Mouse (Mus musculus) ZHBTc4 (cell line): ENCODE data around the gene Dock4.
A peak's percentile ranks its signal among the peaks of the same experiment; 100 is the strongest.

Source experiments
- DNase-seq: peaks from one replicate; pipeline ENCODE4 v3.0.0-alpha.2; 2011; ENCODE audit warnings: low read depth, low spot score

Gene Dock4

DNA sequence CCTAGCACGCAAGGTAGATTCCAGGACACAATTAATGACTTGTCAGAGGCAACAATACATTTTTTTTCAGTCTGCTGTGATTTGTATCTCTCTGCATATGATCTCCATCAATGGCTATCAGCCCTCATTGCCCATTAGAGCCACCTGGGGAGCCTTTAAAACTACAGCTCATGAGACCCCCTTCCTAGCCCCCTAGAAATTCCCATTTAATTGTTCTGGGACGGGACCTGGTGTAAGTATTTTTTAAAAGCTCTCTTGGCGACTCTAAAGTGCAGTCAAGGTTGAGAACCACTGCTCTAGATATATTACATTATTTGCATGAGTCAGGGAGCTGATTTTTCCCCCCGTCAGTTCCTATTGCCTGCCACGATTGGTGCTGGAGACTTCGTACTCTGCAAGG is 200.1 kb downstream of the Dock4 start:
- no peak for DNase-seq

DNA sequence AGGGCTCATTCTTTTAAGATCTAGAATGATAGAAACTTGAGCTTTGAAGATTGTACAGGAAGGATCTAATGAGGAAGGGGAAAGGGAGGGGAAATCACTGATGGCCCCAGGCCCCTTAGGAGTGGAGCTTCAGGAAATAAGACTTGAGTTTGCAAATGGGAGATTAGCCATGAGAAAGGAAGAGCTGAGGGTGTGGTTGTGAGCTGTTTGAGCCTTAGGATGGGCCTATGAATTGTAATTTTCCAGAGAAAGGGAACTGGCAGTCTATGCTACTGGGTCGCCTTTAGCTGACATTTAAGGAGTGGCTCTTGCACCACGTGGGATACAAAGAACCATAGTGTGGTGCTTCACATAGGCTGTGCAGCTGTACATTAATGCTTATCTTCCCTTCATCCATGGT is 208.6 kb downstream of the Dock4 start:
- DNase-seq = peak; percentile 83

DNA sequence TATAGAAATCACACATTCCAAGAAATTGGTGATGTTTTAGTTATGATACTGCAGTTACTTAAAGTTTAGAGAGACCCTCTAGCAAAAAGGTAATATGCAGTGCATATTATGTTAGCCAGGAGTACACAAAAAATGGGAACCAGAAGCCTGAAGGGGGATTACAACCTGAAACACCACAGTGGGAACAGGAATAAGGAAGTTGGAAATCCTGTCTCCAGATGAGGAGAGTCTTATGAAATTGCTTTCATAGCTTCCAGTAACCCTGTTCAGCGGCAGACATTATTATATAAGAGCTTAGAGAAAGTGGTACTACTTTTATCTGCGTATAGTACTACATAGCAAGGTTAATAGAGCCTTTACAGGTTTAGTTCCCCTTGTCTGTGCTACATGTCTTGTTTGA is 210.1 kb downstream of the Dock4 start:
- no peak for DNase-seq

DNA sequence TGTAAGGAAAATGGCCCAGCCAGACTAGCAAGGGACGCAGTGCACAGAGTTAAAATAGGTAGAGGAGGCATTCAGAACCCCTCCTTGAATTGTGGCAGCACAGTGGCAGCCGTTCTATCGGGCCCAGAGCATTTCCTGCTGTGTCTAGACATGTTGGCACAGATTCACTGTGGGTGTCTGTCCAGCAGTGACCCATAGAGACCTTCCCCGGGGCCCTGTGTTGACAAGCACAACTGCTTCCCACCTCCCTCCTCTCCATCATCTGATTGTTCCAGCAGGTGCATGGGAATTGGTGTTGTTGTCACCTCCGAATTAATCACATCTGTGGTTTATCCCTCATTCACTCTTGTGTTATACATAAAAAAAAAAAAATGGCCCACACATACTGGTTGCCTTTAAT is 210.7 kb downstream of the Dock4 start:
- no peak for DNase-seq

DNA sequence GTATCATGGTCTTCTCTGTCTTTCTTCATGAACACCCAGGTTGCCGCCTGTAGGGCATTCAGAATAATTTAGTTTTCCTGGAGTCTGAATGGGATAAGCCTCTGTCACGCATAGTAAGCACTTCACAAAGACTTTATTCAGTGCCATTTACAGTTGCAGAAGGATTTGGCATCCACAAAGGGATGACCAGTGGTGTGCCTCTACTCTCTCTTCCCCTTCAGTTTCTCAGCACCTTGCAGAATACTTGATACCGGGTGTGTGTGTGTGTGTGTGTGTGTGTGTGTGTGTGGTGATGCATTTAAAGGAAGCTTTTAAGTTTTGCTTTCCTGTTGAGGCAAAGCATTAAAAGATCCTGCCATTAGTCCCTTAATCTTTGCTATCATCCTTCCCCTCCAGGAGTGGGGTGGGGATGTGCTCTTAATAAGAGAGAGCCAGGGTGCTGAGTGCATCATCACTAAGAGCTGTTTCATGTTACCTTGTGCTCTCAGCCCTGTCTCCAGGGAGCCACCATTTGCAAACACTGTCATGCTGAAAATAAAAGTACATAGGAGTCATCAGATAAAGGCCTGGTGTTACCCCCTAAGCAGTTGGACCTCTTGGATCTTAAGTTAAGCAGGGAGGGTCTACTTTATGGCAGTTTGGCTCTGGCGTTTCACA is 211.6 kb downstream of the Dock4 start:
- peak; percentile 9 for DNase-seq

DNA sequence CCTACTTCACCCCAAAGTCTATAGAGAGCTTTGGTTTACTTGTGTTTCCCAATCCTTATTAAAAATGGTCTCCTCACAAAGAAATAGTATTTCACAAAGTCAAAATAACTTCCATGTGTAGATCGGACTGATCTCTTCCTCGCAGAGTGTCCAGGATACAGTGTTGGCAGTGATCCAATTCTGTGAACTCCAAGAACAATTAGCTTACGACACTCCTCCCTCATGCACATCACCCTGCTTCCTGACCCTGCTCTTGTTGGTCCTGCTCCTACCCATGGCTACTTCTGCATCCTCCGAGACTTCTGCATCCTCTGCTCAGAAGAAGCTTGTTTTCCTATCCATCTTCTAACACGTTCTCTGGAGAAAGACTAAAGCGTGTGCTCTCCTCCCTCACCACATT is 213.9 kb downstream of the Dock4 start:
- DNase-seq = no peak

DNA sequence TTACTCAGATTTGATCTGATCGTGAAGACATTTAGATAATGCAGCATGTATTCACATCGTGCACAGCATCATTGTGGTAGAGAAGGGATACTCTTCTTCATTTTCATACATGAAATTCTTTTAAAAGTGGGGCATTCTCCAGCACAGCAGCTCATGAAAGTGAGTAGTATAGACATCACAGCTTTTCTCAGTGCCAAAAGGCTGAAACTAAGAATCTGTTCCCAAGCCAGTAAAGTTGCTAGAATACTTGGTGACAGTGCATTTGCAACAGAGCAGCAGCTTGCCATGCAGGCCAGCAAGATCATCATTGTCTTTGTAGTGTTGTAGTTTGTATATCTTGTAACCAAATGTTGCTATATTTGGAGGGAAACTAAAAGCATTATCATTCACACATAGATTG is 223.7 kb downstream of the Dock4 start:
- DNase-seq = no peak

DNA sequence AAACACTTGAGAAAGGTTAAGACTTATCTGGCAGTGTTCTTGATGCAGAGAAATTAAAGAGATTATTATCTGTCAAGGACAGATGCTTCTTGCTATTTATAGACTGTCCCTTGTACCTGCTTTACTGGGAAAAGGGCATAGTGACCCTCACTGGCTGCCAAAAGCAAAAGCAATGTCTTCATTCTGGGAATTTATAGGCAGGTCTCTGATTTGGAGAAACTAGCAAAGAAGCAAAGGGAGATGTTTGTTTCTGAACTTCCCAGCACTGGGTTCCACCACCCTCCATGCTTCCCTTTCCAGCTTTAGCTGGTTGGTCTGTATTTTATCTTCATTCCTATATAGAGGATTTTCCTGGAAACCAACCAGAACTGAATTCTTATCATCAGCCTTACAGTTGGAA is 225.0 kb downstream of the Dock4 start:
- no peak for DNase-seq

DNA sequence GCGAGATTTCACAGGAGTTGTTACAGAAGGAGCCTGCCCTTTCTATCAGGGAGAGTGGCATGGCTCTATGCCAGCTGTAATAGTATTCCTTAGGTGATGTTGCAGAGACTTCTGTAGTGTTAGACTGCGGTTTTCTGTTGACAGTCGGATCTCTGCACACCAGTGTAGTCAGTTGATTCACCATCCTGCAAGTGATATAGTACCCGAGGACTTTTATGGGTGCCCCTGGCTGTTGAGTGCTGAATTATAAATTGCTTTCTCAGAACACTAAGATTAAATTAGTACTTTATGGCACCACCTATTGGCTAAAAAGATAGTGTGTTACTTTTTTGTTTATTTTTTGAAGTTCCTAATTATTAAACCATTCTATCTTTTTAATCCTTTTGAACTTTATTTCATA is 234.0 kb downstream of the Dock4 start:
- no peak for DNase-seq

DNA sequence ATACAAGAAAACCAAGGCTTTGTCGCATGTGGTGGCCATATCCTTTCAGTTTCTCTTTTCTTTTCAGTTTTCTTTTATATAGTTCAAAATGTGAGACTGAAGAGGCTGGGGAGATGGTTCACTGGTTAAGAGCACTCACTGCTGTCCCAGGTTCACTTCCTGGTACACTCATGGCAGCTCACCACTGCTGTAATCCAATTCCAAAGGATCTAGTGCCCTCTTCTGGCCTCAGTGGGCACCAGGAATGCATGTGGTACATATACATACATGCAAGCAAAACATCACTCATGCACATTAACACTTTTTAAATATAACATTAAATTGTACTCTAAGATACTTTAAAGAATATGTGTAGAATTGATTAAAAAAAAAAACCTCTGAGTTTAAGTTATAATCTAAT is 234.8 kb downstream of the Dock4 start:
- peak; percentile 74 for DNase-seq

DNA sequence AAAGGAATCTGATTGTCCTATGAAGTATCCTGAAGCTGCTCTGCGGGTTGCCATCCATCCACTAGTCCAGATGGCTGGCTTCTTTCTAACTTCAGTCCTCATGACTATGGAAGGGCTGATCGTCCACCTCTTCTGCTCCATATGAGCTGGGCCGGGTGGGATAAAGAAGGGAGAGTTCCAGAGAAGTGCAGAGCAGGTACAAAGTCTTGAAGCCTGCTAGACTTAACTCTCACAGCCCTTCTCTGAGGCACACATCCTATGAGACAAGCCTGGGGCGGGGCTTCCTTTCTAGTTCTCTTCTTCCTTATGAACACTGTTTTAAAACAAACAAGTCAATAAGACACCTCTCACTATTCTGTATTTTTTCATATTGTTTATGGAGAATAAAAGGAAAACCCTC is 245.7 kb downstream of the Dock4 start:
- no peak for DNase-seq

DNA sequence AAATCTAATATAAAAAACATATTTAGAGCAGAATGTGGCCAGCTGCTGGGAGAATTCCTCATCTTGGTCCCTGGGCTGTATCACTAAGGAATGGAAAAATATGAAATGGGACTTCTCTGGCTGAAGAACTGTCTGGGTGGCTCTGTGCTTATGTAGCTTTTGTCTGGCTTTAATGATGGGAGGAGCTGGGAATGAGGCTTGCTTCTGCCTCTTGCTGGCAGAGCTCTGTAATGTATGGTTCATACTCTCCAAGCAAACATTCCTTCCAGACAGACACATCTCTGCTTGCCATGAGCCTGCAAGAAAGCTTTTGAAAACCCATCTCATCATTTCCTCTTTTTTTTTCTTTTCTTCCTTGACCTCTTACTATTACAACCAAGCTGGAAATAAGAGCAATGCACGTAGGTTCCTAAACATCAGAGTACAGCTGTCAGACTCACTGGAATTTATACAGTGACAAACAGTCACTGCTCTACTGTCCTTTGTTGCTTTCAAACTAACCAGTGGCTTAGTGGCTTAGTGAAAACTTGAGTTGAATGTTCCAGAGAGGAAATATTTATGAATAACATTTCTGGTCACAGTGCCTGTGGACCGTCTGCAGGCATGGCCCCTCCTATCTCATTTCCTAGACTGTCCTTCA is 248.4 kb downstream of the Dock4 start:
- no peak for DNase-seq

DNA sequence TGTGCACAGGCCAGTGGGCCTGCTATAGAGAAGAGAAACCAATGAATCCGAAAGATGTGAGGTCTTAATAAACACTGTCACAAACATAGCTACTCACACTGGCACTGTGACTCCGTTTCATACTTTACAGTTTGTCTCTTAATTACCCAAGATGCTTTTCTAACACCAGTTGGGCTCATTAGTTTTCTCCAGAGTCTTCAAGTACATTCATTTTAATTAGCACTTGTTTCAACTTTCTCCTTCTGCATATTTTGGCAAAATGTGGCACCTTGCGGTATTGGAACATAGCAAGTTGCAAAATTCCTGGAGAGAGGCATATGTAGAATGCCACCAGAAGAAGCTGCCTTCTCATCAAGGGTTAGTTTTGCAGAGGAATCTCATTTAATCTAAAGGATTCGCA is 252.6 kb downstream of the Dock4 start:
- no peak for DNase-seq

DNA sequence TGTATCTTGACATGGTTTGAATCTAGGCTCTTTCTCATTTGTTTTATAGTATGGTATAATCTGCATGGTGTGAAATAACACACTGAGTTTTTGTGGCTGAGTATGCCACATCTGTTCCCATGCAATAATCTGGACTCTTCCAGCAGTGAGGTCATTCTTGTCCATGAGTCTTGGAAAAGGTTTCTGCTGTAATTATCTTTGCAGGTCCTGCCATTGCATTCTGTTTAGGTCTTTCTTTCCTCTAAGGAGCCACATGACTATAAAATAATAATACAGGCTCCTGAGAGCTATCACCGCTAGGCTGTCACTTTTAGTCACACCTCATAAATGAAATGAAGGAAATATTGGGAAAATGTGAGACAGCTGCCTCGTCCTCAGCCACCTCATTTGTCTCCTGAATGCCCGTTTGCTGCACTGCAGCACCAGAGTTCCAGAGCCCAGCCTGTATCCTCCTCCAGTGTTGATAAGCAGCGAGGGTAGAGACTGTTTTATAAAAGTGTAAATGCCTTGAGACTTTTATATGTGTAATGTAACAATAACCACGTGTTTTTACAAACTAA is 256.6 kb downstream of the Dock4 start:
- DNase-seq = no peak

DNA sequence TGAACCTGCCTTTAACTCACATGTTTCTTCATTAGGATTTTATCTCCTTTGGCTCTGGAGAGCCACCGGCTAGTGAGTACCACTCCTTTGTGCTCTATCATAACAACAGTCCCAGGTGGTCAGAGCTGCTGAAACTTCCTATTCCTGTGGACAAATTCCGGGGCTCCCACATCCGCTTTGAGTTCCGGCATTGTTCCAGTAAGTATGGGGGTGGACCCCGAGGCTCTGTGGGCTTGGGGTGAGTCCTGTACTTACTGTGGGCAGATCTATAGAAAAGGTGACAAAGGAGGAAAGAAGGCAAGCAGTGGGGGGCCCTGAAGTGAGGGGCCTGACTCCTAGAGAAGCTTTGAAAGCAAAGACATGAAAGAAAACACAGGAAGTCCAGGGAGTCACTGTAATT is 258.5 kb downstream of the Dock4 start:
- peak; percentile 35 for DNase-seq

DNA sequence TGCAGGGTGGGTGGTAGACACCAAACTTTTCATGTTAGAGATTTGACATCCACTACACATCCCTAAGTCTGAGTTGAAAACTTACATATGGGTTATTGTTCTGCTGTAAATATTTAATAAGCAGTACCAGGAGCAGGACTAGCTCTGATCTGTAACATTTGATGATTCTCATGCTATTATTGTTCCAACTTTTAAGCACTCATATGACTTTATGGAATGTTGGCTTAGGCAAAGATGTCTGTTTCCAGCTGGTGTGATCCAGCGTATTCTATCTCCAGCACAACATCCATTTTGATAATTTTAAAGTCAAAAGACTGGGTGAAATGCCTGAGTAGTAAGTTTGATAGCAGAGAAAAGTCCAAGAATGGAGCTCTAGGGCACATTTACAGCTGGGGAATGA is 261.4 kb downstream of the Dock4 start:
- no peak for DNase-seq

DNA sequence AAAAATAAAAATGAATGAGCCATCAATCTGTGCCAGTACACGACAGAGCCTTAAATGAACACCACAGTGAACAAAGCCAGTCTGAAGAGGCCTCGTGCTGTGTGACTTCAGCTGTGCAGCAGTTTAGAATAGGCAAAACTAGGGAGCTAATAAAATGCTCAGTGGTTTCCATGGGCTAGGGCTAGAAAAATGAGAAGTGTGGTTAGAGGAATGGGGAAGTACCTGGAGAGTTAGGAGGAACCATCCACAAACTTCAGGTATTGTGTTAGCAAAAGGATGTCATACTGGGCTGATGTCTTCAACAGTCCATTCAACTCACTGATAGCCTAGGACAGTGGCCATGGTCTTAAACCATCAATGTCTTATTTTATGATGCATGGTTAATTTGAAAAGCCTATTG is 263.3 kb downstream of the Dock4 start:
- no peak for DNase-seq

DNA sequence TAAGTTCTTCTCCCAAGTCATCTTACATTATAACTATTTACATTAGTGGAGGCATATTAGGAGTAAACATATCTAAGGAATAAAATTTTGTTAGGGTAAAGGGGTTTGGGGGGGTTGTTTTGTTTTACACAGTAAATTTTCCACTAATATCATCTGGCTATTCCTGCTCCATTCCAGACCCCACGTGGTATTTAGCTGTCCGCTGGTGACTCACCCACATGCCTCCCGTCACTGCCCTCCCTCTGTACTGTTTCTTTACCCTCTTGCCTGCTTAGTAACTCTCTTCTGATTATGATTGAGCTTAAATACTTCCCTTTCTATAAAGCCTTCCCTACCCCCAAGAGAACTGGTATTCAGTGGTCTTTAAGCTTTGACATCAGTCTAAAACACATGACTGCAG is 266.5 kb downstream of the Dock4 start:
- DNase-seq = no peak

DNA sequence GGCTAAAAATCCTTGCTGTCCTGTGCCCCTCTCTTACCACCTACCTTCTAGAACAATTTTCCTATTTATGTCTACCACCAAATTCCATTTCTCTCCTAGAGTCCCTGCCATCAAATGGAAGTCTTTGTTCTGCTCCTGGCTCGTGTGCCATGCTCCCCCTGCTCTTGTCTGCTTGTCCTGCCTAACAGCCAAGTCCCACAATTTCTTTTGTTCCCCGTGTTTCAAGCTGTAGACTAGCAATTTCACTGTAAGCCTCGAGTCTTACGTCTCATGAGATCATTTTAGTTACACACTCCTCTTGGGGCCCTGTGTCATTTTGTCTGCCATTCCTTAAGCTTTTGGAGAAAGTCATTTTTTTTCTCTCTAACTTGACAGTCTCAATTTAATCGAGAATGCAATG is 268.5 kb downstream of the Dock4 start:
- DNase-seq = no peak

DNA sequence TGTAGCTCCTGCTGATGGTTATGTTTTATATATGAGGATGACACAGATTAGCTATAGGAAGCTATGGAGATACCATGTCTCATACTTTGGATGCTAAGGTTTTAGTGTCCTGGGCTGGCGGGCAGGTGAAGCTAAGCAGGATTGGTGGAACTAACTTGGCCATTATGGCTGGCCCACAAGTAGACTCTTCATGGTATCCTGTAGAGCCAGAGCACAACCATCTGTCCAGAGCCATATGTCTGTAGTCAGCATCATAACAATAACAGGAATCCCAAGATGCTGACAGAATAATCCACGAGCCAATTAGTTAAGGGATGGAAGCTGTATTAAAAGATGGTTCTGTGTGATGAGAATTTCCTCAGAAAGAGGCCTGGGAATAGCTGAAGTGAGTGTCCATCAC is 269.4 kb downstream of the Dock4 start:
- DNase-seq = no peak

DNA sequence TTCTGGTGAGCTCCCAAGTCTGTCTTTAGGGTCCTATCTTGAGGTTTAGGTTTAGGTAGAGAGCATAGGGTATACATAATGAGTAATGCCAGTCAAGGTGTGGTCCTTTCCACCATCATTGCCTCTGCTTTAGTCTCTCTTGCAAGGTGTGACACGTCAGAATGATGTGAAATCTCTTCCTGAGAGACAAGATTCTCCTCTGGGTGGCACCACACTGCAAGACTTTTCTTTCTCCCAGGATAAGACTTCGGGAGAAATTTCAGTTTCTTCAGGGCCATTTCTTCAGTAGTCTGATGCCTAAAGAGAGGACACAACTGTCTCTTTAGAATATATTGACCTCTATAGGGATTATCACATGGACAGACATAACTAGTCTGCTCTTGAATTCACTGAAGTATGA is 282.6 kb downstream of the Dock4 start:
- no peak for DNase-seq

DNA sequence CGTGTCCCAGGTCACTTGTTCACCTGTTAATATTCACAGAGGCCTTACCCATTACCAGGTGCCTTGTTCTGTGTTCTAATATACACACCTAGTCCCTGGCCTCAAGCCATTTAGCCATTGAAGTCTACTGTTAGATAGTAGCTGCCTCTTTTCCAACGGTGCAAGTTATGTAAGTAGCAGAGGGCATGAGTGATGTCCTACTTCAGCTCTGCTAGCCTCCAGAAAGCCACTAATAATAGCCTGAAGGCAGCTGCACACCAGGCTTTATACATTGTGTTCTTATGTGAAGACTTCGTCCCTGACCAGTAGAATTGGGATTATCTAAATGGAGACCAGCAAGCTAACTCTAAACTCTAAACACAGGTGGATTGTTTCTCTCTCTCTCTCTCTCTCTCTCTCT is 285.0 kb downstream of the Dock4 start:
- DNase-seq = no peak

DNA sequence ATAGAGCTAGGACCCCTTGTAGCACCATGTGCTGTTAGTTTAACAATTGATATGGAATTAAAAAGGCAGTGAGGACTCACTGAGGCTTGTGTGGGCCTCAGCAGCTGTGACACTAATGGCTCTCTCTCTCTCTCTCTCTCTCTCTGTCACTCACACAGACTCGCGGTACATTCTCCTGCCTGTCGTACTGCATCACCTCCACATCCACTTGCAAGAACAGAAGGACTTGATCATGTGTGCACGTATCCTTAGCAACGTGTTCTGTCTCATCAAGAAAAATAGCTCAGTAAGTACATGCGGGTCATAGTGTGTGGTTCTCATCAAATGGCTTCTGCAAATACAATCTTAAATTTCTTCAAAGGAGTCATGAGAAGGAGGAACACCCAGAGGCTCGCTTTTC is 299.7 kb downstream of the Dock4 start:
- no peak for DNase-seq

DNA sequence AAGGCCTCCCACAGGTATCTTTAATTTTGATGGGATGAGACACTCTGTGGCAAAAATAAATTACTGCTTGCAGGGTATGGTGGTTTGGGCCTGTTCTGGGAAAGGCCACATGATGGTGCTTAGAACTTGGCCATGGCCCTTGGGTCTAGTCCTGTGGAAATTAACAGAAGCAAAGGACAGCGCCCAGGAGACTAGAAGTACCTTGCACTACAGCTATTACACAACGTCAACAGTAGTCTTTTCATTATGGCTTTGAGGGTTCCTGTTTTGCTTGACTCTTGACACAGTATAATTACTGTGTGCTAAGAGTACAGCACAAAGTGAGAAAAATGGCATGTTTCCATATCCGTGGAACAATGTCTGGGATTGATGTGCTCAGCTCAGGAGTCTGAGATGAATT is 300.3 kb downstream of the Dock4 start:
- no peak for DNase-seq
